Mouse (Mus musculus): ENCODE measurements around the gene Dnpep.

The Dnpep gene

GRCm38 (mm10) chr1:75337097-75337496, 19.3 kb upstream of the Dnpep start:
- in situ Hi-C loops (cut with MboI; ENCODE audit: unreplicated experiment in 2 of 2), result loop anchor here in 1 of 2 experiments (10.0 kb wide), 1 partner anchor 268 kb away; no protein-coding TSS in a partner anchor

- in situ Hi-C loops (cut with MboI; ENCODE audit: unreplicated experiment in 2 of 2), result loop anchor here in 1 of 2 experiments (10.0 kb wide), 1 partner anchor 268 kb away; no protein-coding TSS in a partner anchor
Measured at GRCm38 (mm10) chr1:75336461-75336860, 18.7 kb upstream of the Dnpep start.

GRCm38 (mm10) chr1:75331271-75331670, 13.5 kb upstream of the Dnpep start:
- in situ Hi-C loops (cut with MboI; ENCODE audit: unreplicated experiment in 2 of 2), result loop anchor here in 1 of 2 experiments (10.0 kb wide), 1 partner anchor 274 kb away; no protein-coding TSS in a partner anchor

GRCm38 (mm10) chr1:75327461-75327860, 9.7 kb upstream of the Dnpep start:
- in situ Hi-C loops (cut with MboI; ENCODE audit: unreplicated experiment in 2 of 2), result no loop called here

- in situ Hi-C loops (cut with MboI; ENCODE audit: unreplicated experiment in 2 of 2), result loop anchor here (5.0 to 10.0 kb wide), 6 partner anchors 64 to 732 kb away; partner anchors contain the start of genes Bcs1l (in 1 of the 2), Gmppa (in 1 of the 2) and Zfp142 (in 1 of the 2)
Measured at GRCm38 (mm10) chr1:75319166-75319565, 1.4 kb upstream of the Dnpep start.

- in situ Hi-C loops (cut with MboI; ENCODE audit: unreplicated experiment in 2 of 2), result loop anchor here (5.0 to 10.0 kb wide), 6 partner anchors 64 to 731 kb away; partner anchors contain the start of genes Bcs1l (in 1 of the 2), Gmppa (in 1 of the 2) and Zfp142 (in 1 of the 2)
Measured at GRCm38 (mm10) chr1:75318736-75319135, 946 bp upstream of the Dnpep start.

- in situ Hi-C loops (cut with MboI; ENCODE audit: unreplicated experiment in 2 of 2), result loop anchor here (5.0 to 10.0 kb wide), 6 partner anchors 64 to 731 kb away; partner anchors contain the start of genes Bcs1l (in 1 of the 2), Gmppa (in 1 of the 2) and Zfp142 (in 1 of the 2)
Measured at GRCm38 (mm10) chr1:75318301-75318700, 511 bp upstream of the Dnpep start.

- in situ Hi-C loops (cut with MboI; ENCODE audit: unreplicated experiment in 2 of 2), result loop anchor here (5.0 to 10.0 kb wide), 6 partner anchors 62 to 730 kb away; partner anchors contain the start of genes Bcs1l (in 1 of the 2), Gmppa (in 1 of the 2) and Zfp142 (in 1 of the 2)
Measured at GRCm38 (mm10) chr1:75316861-75317240, 939 bp downstream of the Dnpep start.

- in situ Hi-C loops (cut with MboI; ENCODE audit: unreplicated experiment in 2 of 2), result loop anchor here (5.0 to 10.0 kb wide), 6 partner anchors 61 to 728 kb away; partner anchors contain the start of genes Bcs1l (in 1 of the 2), Gmppa (in 1 of the 2) and Zfp142 (in 1 of the 2)
Measured at GRCm38 (mm10) chr1:75315456-75316365, 2.1 kb downstream of the Dnpep start.

- in situ Hi-C loops (cut with MboI; ENCODE audit: unreplicated experiment in 2 of 2), result loop anchor here (5.0 to 10.0 kb wide), 6 partner anchors 60 to 728 kb away; partner anchors contain the start of genes Bcs1l (in 1 of the 2), Gmppa (in 1 of the 2) and Zfp142 (in 1 of the 2)
Measured at GRCm38 (mm10) chr1:75315011-75315410, 2.8 kb downstream of the Dnpep start.

- in situ Hi-C loops (cut with MboI; ENCODE audit: unreplicated experiment in 2 of 2), result loop anchor here (10.0 kb wide), 3 partner anchors 57 to 253 kb away; partner anchors contain the start of gene Gmppa (in 1 of the 2)
Measured at GRCm38 (mm10) chr1:75311694-75312093, 6.1 kb downstream of the Dnpep start.

GRCm38 (mm10) chr1:75304662-75305061, 13.1 kb downstream of the Dnpep start:
- in situ Hi-C loops (cut with MboI; ENCODE audit: unreplicated experiment in 2 of 2), result no loop called here

GRCm38 (mm10) chr1:75294294-75294693, 23.5 kb downstream of the Dnpep start:
- in situ Hi-C loops (cut with MboI; ENCODE audit: unreplicated experiment in 2 of 2), result no loop called here

GRCm38 (mm10) chr1:75293331-75293701, 24.5 kb downstream of the Dnpep start:
- in situ Hi-C loops (cut with MboI; ENCODE audit: unreplicated experiment in 2 of 2), result no loop called here

- in situ Hi-C loops (cut with MboI; ENCODE audit: unreplicated experiment in 2 of 2), result no loop called here
Measured at GRCm38 (mm10) chr1:75292476-75293330, 25.1 kb downstream of the Dnpep start.

- in situ Hi-C loops (cut with MboI; ENCODE audit: unreplicated experiment in 2 of 2), result no loop called here
Measured at GRCm38 (mm10) chr1:75291321-75291720, 26.5 kb downstream of the Dnpep start.

- in situ Hi-C loops (cut with MboI; ENCODE audit: unreplicated experiment in 2 of 2), result no loop called here
Measured at GRCm38 (mm10) chr1:75290582-75290981, 27.2 kb downstream of the Dnpep start.

GRCm38 (mm10) chr1:75289888-75290431, 27.8 kb downstream of the Dnpep start:
- in situ Hi-C loops (cut with MboI; ENCODE audit: unreplicated experiment in 2 of 2), result loop anchor here in 1 of 2 experiments (10.0 kb wide), 1 partner anchor 345 kb away; no protein-coding TSS in a partner anchor

- in situ Hi-C loops (cut with MboI; ENCODE audit: unreplicated experiment in 2 of 2), result loop anchor here in 1 of 2 experiments (10.0 kb wide), 1 partner anchor 345 kb away; no protein-coding TSS in a partner anchor
Measured at GRCm38 (mm10) chr1:75289376-75289775, 28.4 kb downstream of the Dnpep start.
